Mouse (Mus musculus) forelimb bud, embryonic 11.5 days (tissue): ENCODE data around the gene Zfp160.
"Not testable (repeated sequence)": the region's sequence is repeated elsewhere in the genome, so short reads cannot be mapped to it uniquely, and the experiment has no call there.

Experiments
- DNase-seq: peaks from one replicate; pipeline ENCODE4 v3.0.0-alpha.2; 2012; ENCODE audit warnings: low read depth, low spot score

Gene Zfp160

DNA sequence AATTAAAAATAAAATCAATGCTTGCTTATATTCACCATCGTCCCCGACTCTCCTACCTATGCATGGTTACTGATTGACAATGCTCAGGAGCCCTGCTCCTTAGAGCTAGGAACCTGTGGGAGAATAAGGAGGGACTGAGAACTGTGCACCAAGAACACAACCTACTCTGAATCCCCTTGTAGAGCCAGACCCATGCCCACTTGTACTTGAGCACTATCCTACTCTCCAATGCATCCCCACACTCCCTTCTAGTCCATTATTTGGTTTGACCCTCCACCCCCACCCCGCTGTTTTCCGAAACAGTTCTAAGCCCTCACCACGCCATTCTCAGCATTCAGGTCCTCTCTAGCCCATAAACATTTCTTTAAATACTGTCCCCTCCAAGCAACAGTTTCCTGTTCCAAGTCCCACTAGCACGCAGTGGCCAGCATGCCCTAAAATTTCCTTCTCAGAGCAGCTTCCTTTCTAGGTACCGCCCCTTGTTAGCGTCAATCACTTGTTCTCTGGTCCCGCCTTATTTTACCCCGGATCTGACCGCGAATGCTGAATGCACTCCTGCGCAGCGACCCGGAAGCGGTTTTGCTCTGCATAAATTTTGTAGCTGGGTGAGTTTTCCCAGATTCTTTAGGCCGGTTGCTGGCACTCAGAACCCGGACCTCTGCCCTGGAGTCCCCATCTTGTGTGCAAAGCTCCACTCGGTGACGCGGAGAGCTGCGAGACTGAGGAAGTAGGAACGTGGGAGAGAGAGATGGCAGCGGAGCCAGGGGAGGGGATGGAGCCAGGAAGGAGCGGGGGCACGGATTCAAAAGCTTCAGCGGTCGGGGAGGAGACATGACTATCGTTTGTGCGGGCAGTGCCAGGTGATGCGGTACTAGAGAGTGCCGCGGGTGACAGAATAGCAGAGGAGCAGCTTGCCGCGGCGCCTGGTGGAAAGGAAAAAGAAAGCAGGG is at the start of gene Zfp160:
Gene Zfp160, plus strand, starts transcription at position 522 of the 950 bp plus-strand sequence.
- DNase-seq = peak; percentile 88

DNA sequence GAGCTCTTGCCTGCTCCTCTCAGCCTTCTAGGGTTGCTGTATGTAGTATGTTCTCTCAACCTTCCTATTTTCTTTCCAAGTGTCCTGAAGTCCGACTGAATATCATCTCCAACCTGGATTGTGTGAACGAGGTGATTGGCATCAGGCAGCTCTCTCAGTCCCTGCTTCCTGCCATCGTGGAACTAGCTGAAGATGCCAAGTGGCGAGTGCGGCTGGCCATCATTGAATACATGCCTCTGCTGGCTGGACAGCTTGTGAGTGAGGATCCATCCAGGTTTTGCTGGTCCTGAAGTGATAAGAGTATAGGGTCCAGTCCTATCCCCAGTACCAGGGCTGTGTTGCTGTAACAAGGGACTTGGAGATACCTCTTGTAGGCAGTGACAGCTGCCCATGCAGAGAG is 48.3 kb upstream of the Zfp160 start:
- DNase-seq = no peak

DNA sequence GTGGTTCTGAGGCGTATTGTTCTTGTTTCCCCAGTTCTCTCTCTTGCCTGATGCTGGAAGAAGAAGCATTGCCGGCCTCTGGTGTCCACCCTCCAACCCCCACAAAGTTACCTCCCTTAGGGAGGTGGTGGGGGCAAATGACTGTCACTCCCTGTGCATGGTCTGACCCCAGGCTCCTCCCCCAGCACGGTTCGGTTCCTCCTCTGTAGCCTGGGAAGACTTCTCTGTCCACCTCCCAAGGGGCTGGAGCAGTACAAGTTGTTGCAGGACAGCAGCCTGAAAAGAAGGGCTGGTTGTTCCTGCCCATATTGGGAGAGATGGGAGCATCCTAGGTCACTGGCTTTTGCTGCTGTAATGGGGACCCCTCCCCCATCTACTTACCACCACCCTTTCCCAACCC is 43.3 kb upstream of the Zfp160 start:
- no peak for DNase-seq

DNA sequence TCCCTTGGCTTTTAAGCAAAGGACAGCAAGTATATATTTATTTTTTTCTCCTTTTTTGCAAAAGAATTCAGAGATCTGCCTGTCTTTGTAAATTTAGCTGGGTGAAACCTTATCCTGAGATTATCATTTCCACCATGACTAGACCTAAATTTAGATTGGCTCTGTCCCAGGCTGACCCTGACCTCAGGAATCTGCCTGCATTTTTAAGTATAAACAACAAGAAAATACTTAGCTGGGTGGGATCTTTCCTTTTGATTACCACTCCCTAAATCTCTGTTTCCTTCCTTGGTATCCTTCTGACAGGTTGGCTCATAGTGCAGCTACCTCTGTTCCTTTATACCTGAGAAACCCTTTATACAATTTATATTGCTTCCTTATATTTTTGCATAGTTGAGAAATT is 42.0 kb upstream of the Zfp160 start:
- no peak for DNase-seq

DNA sequence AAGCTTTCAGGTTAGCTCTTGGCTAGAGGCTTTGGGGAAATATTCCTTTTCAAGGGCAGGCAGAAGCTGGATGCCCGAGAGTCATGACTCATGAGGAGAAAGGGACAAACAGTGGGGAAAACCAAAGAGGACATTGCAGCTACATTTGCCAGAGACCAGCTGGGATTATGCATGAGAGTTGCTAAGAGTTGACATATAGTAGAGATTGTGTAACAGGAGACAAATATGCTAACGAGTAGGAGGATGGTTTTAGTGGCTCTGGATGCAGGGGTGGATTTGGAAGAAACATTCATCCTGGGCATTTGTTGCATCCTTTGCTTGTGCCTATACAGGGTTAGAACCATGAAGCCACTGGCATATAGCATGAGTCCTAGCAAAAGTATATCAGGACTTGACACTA is 15.0 kb upstream of the Zfp160 start:
- DNase-seq = no peak

DNA sequence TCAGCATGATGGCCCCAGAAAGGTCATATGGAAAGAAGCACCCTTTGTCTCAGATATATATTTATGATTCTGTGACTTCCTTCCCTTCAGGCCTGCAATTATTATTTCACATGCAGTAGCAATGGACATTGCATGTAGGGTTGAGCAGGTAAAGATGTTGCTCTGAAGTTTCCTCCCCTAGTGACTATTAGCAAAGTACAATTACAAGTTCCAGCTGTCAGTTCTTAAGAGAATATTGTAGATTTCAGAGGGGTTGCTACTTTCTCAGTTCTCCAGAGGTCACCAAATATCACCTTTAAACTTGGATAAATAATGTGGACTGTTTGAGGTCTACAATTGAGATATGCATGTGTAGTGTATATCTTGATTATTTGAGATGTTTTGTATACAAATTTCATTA is 12.3 kb upstream of the Zfp160 start, which contains the start of gene Vmn1r233:
Gene Vmn1r233, minus strand, starts transcription at position 101 of the 400 bp plus-strand sequence.
- no peak for DNase-seq

DNA sequence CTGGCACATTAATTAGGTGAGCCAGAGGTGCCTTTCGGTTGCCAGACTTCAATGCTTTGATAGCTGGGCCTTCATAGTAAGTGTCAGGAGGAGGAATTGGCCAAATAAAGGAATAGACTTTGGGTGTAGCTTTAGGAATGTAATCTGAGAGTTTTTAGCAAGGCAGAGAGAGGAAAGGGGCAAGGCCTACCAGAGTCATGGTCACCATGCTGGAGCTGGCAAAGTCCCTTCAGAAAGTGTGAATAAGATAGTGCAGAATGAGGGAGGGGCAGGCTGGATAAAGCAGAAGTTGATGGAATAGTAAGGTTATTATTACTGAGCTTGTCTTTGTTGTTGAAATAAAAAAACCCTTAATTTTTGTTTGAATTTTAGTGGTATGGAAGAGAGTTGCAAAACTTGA is 1.0 kb downstream of the Zfp160 start:
- no peak for DNase-seq

DNA sequence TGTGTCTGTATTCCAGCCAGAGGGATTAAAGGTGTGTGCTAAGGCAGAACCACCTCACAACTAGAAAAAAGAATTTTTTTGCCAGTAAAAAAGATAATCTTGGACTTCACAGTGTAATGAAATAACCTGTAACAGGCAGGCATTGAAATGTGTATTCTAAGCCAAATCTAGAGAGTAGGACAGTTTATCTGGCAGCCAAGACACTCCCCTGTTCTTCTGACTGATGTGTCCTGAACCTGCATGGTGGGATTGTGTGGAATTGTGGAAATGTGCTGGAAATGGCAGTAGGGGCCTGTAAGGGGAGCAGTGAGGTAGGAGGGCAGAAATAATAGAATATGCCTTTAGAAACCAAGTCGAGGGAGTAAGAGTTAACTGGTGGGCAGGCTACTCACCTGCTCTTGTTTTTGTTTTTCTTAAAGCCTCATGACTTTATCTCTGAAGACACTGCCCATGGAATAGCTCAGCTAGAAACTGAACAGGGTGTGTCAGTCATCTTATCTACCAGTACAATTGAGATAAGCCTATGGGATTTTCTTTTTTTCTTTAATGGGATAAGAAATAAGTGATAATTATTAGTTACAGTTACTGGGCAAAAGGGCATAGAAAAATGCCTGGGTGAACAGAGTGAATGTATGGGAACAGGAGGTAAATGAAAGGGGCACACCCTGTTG is 9.8 kb downstream of the Zfp160 start:
- no peak for DNase-seq

DNA sequence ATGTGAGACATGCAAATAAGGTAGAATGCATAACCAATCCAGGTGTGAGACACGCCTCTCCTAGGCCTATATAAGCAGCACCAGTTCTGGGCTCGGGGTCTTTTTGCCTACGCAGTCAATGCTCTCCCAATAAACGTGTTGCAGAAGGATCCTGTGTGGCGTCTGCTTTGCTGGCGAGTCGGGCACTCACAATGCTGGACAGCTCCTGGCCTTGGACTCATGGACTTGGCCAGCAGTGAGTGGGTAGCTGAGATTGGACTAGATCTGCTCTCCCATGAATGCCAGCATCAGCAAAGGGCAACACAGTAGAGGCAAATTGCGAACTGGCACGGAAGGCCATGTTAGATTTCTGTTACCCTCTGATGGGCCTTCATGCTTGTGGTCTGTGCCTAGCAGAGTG is 39.3 kb downstream of the Zfp160 start:
- not testable (repeated sequence) for DNase-seq

DNA sequence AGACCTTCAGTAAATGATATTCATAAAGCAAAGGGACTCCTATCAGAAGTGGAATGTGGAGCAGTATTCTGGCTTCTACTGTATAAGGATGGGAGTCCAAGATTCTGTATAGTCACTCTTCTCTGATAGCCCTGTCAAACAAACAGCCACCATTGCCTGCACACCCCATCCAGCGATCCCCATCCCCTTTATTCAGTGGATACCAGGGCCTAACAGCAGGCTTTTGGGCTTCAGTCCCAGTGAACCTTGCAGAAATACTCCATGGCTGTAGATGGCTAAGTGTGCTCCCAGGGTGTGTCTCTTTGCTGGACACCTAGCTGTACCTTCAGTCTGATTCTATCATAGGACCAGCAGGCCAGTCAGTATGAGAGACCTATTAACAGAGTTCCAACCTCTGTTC is 42.2 kb downstream of the Zfp160 start:
- DNase-seq = no peak

DNA sequence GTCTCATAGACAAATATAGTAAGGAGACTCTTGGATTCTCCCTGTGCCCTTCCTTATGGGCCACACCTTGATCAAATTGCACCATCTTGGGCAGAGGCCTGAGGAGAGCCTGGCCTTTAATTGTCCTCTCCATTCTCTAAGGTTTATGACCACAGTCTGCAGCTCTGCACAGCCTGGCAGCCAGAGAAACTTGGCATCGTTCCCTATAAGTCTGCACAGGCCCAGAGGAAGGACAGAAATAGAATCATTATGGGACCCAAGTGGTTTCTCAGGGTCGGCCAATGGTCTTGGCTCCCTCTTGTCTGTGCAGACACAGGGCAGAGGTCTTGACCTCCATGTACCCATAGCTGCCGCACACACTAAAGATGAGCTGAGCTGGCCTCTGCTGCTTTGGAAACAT is 42.6 kb downstream of the Zfp160 start:
- DNase-seq = not testable (repeated sequence)

DNA sequence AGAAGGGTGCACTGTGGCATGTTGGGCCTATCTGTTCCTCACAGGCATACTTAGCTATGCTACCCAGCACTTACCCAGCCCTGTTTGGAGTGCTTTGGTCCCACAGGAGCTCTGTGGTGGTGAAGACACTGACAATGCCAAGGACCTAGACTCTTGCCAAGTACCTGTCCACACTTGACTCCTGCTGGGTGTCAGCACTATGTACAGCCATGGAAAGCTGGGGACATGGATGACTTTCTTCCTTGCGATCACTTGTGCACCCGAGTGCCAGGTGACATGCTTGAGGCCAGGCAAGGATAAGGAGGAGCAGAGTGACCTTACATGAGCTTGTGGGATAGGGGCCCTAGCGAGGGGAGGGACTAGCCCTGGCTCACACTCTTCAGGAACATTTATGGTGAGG is 43.2 kb downstream of the Zfp160 start:
- not testable (repeated sequence) for DNase-seq

DNA sequence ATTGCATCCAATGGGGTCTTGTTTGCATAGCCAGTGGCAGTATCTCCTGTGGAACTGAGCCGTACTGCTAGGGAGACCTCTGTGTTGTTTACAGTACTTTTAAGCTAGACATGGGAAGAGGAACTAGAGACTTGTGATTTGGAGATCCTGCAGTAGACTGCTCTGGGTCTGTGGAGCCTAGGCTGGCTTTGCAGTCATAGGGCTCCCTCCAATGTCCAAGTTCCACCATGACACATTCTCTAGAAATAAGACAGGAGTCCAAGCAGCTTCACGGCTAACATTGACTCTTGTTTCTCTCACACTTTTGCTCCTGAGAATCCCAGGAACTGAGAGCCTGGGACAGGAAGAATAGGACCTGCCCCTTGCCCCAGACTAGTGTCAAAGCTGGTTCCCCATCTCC is 44.6 kb downstream of the Zfp160 start:
- no peak for DNase-seq

DNA sequence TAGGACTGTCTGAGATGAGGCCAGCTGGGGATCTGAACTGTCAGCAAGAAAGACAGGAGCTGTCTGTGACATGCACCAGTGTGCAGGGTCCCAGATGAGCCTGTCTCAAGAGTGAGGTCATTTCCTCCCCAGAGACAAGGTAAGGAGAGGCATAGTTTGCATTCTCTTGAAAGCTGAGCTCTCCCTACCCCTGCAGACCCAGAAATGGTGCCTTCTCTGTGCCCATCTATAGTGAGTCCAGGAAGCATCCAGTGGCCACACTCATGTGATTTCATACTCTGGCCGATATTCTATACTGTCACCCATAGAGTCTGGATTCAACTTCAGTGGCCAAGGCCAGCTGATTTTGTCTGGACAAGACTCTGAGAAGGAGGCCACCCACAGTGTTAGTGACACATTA is 46.4 kb downstream of the Zfp160 start:
- DNase-seq = not testable (repeated sequence)

DNA sequence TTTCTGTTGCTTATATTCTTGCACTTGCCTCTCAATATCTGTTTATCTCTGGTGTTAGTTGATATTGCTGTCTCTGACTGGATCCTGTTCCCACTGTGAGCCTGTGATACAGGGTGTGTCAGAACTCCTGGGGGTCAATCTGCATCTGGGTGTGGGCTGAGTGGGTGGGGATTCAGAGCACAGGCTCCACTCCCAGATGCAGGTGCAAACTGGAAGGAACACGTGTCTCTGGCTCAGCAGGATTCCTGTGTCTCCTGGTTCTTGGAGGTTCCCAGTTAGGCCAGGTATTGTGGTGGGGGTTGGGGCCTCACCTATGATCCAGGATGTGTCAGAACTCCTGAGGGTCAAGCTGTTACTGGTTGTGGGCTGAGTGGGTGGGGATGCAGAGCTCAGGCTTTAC is 56.8 kb downstream of the Zfp160 start:
- DNase-seq = no peak

DNA sequence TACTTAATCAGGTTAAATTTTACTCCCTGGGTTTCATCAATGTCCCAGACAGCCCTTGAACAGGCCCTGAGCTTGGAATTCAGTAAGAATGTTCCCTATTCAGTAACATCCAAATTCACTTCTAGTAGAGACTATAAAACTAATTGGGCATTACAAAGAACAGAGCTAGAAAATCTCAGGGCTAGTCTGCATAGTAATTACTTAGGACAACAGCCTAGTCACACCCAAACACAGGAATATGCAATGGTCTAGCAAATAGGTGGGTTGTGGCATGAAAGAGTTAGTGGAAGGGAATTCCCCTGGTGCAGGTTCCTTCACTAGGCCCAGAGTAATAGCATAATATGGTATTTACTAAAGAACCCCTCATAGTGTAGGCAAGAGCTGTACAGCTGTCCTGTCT is 58.3 kb downstream of the Zfp160 start:
- DNase-seq = no peak

DNA sequence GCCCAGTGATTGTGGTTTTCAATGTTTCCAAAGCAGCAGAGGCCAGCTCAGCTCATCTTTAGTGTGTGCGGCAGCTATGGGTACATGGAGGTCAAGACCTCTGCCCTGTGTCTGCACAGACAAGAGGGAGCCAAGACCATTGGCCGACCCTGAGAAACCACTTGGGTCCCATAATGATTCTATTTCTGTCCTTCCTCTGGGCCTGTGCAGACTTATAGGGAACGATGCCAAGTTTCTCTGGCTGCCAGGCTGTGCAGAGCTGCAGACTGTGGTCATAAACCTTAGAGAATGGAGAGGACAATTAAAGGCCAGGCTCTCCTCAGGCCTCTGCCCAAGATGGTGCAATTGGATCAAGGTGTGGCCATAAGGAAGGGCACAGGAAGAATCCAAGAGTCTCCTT is 60.7 kb downstream of the Zfp160 start:
- not testable (repeated sequence) for DNase-seq

DNA sequence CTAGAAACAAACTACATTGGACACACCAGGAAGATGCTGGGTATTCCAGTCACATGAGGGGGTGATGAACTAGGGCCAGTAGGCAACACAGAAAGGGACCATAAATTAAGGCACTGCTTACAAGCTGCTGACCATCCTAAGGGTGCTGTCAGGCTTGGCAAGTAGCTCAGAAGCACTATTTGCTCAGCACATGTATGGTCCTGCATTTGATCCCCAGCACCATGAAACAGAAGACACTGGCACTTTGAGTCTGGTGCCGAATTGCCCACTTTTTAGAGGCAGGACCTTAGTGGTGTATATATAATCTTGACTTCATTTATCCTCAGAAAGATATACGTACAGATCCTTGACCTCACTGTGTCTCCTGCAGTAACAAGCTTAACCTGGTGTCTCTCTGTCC is 62.3 kb downstream of the Zfp160 start:
- not testable (repeated sequence) for DNase-seq
